Mouse (Mus musculus) midbrain, postnatal 0 days (tissue): ENCODE measurements around the gene D630039A03Rik. TPM values are rescaled to one million over a fixed set of nuclear protein-coding genes. Genes with fewer than 3 reads are reported as not detected.

Source experiments
- ATAC-seq: fragments of 200-750 bp; cut with Nextera tagmentation; 2 replicates; pipeline ENCODE4 v1.8.0; 2017; ENCODE audit warnings: moderate number of reproducible peaks, mild to moderate bottlenecking, moderate TSS enrichment, moderate library complexity; ENCODE audit not compliant: low FRiP score
- DNase-seq: peaks from one replicate; pipeline ENCODE4 v3.0.0-alpha.2; 2015; ENCODE audit warnings: low spot score
- H3K27ac ChIP-seq: fragments of 300-500 bp; sonication (generic); 2 replicates; pipeline ENCODE4 v1.5.1; 2014; ENCODE audit warnings: low read depth, mild to moderate bottlenecking, low read length, mixed read lengths
- H3K27me3 ChIP-seq: fragments of 300-500 bp; sonication (generic); 2 replicates; pipeline ENCODE4 v1.6.1; 2014; ENCODE audit warnings: low read length, control low read depth, mixed read lengths; ENCODE audit not compliant: insufficient read depth
- H3K36me3 ChIP-seq: fragments of 300-500 bp; sonication (generic); 2 replicates; pipeline ENCODE4 v1.6.1; 2014; ENCODE audit warnings: low read length, control low read depth, mixed read lengths; ENCODE audit not compliant: insufficient read depth
- H3K4me1 ChIP-seq: fragments of 300-500 bp; sonication (generic); 2 replicates; pipeline ENCODE4 v1.6.1; 2014; ENCODE audit warnings: mild to moderate bottlenecking, control low read depth, antibody characterized with exemption, low read length, mixed read lengths; ENCODE audit not compliant: insufficient read depth
- H3K4me2 ChIP-seq: fragments of 300-500 bp; sonication (generic); 2 replicates; pipeline ENCODE4 v1.6.1; 2014; ENCODE audit warnings: low read depth, mild to moderate bottlenecking, low read length, mixed read lengths; ENCODE audit not compliant: poor library complexity, severe bottlenecking
- H3K4me3 ChIP-seq: fragments of 300-500 bp; sonication (generic); 2 replicates; pipeline ENCODE4 v1.5.1; 2014; ENCODE audit warnings: low read depth, mild to moderate bottlenecking, low read length, moderate library complexity
- H3K9ac ChIP-seq: fragments of 300-500 bp; sonication (generic); replicated peaks from 2 replicates; pipeline ENCODE4 v1.6.1; 2014; ENCODE audit warnings: mild to moderate bottlenecking, low read length, moderate library complexity, mixed read lengths; ENCODE audit not compliant: poor library complexity, severe bottlenecking
- H3K9me3 ChIP-seq: fragments of 300-500 bp; sonication (generic); 2 replicates; pipeline ENCODE4 v1.6.1; 2016; ENCODE audit warnings: low read length, control low read depth
- CTCF ChIP-seq: IDR thresholded peaks from 2 replicates; pipeline ENCODE4 v1.5.1; 2016; ENCODE audit warnings: antibody characterized with exemption, mild to moderate bottlenecking
- WGBS: fragments of 180-500 bp; shearing (Covaris S2); extraction: QIAGEN DNeasy Blood & Tissue Kit; methylation state at CpG from one replicate; pipeline ENCODE4 v1.1.7; 2014; 5-methylcytosine and 5-hydroxymethylcytosine counted together
- polyA plus RNA-seq: library from polyadenylated mRNA; unstranded; fragments of >200 nt; fragmentation: Nextera tagmentation; extraction: Ambion mirVana; gene quantifications from 2 replicates; pipeline ENCODE4 v1.2.1, GENCODE M21; 2015
- total RNA-seq: library from RNA; depleted of rRNA; stranded (reverse); fragments of >200 nt; gene quantifications from 2 replicates; pipeline ENCODE4 v1.2.3, GENCODE M21; 2014

The D630039A03Rik gene
- total and polyA plus RNA-seq, 2 experiments from 2014 or later = 0.10 to 0.27 TPM

- ATAC-seq (peak; percentile 96), DNase-seq (peak; percentile 98)
- Histone ChIP-seq H3K9ac (peak within 1 kb of the TSS; percentile 88), H3K4me2 (peak within 1 kb of the TSS; percentile 81), H3K4me3 (peak within 1 kb of the TSS; percentile 84), H3K9me3 (no peaks in the 10 kb centered on the region), H3K36me3 (peaks cover 5% of the 10 kb centered on the region), H3K27ac (peak within 1 kb of the TSS; percentile 87), H3K27me3 (no peaks in the 10 kb centered on the region), H3K4me1 (no peaks in the 10 kb centered on the region)
- no peak; the same call in 1 of the 2 replicates for TF ChIP-seq CTCF
- under 1% methylated on average over 71 of the region's 71 CpGs for WGBS
These were observed 40.2 kb upstream of the D630039A03Rik start, which contains the start of gene Txn1 for GRCm38 (mm10) chr4:57956029-57956960. TSS of gene Txn1 (minus strand) at chr4:57956411.

GRCm38 (mm10) chr4:57955544-57955958 lies 39.5 kb upstream of the D630039A03Rik start:
- peaks cover 13% of the 10 kb centered on the region for H3K36me3 ChIP-seq
- DNase-seq (peak; percentile 63), ATAC-seq (peak; percentile 39)
- 1% methylated on average over 25 of the region's 25 CpGs for WGBS
- peak overlapping the region; percentile 84 for H3K4me3 ChIP-seq
- H3K27ac ChIP-seq = peak overlapping the region; percentile 87
- H3K4me2 ChIP-seq = peak overlapping the region; percentile 81
- no peaks in the 10 kb centered on the region for H3K27me3 ChIP-seq
- H3K9ac ChIP-seq = peak overlapping the region; percentile 88
- H3K9me3 ChIP-seq = no peaks in the 10 kb centered on the region
- peak; percentile 35 for TF ChIP-seq CTCF
- no peaks in the 10 kb centered on the region for H3K4me1 ChIP-seq

- Histone ChIP-seq H3K4me3 (peak overlapping the region; percentile 84), H3K9me3 (no peaks in the 10 kb centered on the region), H3K27me3 (no peaks in the 10 kb centered on the region), H3K9ac (peak overlapping the region; percentile 88; the same call in 1 of the 2 replicates), H3K36me3 (peaks cover 18% of the 10 kb centered on the region), H3K4me2 (peak overlapping the region; percentile 81), H3K4me1 (no peaks in the 10 kb centered on the region), H3K27ac (peak overlapping the region; percentile 87; the same call in 1 of the 2 replicates)
- 77% methylated on average over 8 of the region's 8 CpGs for WGBS
- DNase-seq (no peak), ATAC-seq (no peak)
- TF ChIP-seq CTCF = no peak
These were observed 38.9 kb upstream of the D630039A03Rik start for GRCm38 (mm10) chr4:57954991-57955390.

- no peaks in the 10 kb centered on the region for H3K27me3 ChIP-seq
- DNase-seq = no peak
- no peak overlapping the region for H3K27ac ChIP-seq
- no peak for ATAC-seq
- H3K4me3 ChIP-seq = peak overlapping the region; percentile 84
- H3K36me3 ChIP-seq = peaks cover 22% of the 10 kb centered on the region
- no peaks in the 10 kb centered on the region for H3K9me3 ChIP-seq
- peak overlapping the region; percentile 81 for H3K4me2 ChIP-seq
- H3K9ac ChIP-seq = no peak overlapping the region
- H3K4me1 ChIP-seq = no peaks in the 10 kb centered on the region
- no peak for TF ChIP-seq CTCF
- WGBS = 67% methylated on average over 6 of the region's 6 CpGs
These were observed 38.5 kb upstream of the D630039A03Rik start for GRCm38 (mm10) chr4:57954580-57954979.

GRCm38 (mm10) chr4:57953796-57954195 lies 37.7 kb upstream of the D630039A03Rik start:
- ATAC-seq = no peak
- Histone ChIP-seq H3K4me2 (peak overlapping the region; percentile 15; the same call in 1 of the 2 replicates), H3K9me3 (no peaks in the 10 kb centered on the region)

GRCm38 (mm10) chr4:57952891-57953290 lies 36.8 kb upstream of the D630039A03Rik start:
- Histone ChIP-seq H3K9ac (no peak overlapping the region), H3K27ac (no peak overlapping the region), H3K36me3 (peaks cover 37% of the 10 kb centered on the region), H3K4me1 (no peaks in the 10 kb centered on the region), H3K27me3 (no peaks in the 10 kb centered on the region), H3K9me3 (no peaks in the 10 kb centered on the region), H3K4me2 (no peak overlapping the region), H3K4me3 (no peak overlapping the region)
- ATAC-seq = no peak
- no peak for TF ChIP-seq CTCF
- peak; percentile 19 for DNase-seq
- WGBS = 67% methylated on average over 1 of the region's 1 CpGs

More at GRCm38 (mm10) chr4:57953796-57954195, 37.7 kb upstream of the D630039A03Rik start:
- H3K27ac ChIP-seq = no peak overlapping the region
- no peak overlapping the region for H3K9ac ChIP-seq
- no peaks in the 10 kb centered on the region for H3K4me1 ChIP-seq
- no peaks in the 10 kb centered on the region for H3K27me3 ChIP-seq
- no peak for TF ChIP-seq CTCF
- 92% methylated on average over 7 of the region's 7 CpGs for WGBS
- H3K36me3 ChIP-seq = peaks cover 30% of the 10 kb centered on the region
- 0 out of 2 replicates have a peak overlapping the region, but pooled peaks have one; percentile 84 for H3K4me3 ChIP-seq
- DNase-seq = no peak
